Mouse (Mus musculus) testis, adult 2 months (tissue): ENCODE data around the gene Ap3m1. TPM values are rescaled to one million over a fixed set of nuclear protein-coding genes. Genes with fewer than 3 reads are reported as not detected.

Source experiments
- H3K27ac ChIP-seq: fragments of 200-500 bp; 2 replicates; pipeline ENCODE4 v1.5.1; 2012; ENCODE audit warnings: low read depth, low read length; ENCODE audit not compliant: control insufficient read depth, insufficient read depth
- H3K27me3 ChIP-seq: fragments of 200-500 bp; 2 replicates; pipeline ENCODE4 v1.6.1; 2012; ENCODE audit warnings: mild to moderate bottlenecking, low read length, moderate library complexity; ENCODE audit not compliant: control insufficient read depth, insufficient read depth
- H3K36me3 ChIP-seq: fragments of 200-500 bp; 2 replicates; pipeline ENCODE4 v1.6.1; 2012; ENCODE audit warnings: mild to moderate bottlenecking, low read length; ENCODE audit not compliant: control insufficient read depth, insufficient read depth
- H3K4me1 ChIP-seq: fragments of 200-500 bp; 2 replicates; pipeline ENCODE4 v1.6.1; 2012; ENCODE audit warnings: low read length; ENCODE audit not compliant: control insufficient read depth, insufficient read depth
- H3K4me3 ChIP-seq: fragments of 200-500 bp; 2 replicates; pipeline ENCODE4 v1.5.1; 2012; ENCODE audit warnings: low read depth, mild to moderate bottlenecking, low read length, moderate library complexity, mixed read lengths; ENCODE audit not compliant: control insufficient read depth
- CTCF ChIP-seq: fragments of 200-500 bp; IDR thresholded peaks from 2 replicates; pipeline ENCODE4 v1.5.1; 2012; ENCODE audit warnings: low read depth, mild to moderate bottlenecking, inconsistent platforms, low read length, moderate library complexity; ENCODE audit not compliant: control insufficient read depth, insufficient read depth, insufficient replicate concordance
- POLR2A ChIP-seq: fragments of 200-500 bp; IDR thresholded peaks from 2 replicates; pipeline ENCODE4 v1.6.1; 2012; ENCODE audit warnings: low read depth, mild to moderate bottlenecking, inconsistent platforms, low read length, moderate library complexity; ENCODE audit not compliant: control insufficient read depth
- polyA plus RNA-seq: library from polyadenylated mRNA; depleted of rRNA; stranded (reverse); fragments of >200 nt; gene quantifications from 2 replicates; pipeline ENCODE4 v1.2.3, GENCODE M21; 2012; rRNA removed

The Ap3m1 gene
- polyA plus RNA-seq, 1 experiment, result 31.6 TPM

- TF ChIP-seq POLR2A (no peak), CTCF (no peak)
- Histone ChIP-seq H3K4me1 (no peaks in the 10 kb centered on the region), H3K4me3 (no peak overlapping the region), H3K27ac (no peak overlapping the region), H3K36me3 (no peaks in the 10 kb centered on the region), H3K27me3 (no peaks in the 10 kb centered on the region)
These were observed 60.8 kb downstream of the Ap3m1 start for GRCm38 (mm10) chr14:20991492-20991891.

DNA sequence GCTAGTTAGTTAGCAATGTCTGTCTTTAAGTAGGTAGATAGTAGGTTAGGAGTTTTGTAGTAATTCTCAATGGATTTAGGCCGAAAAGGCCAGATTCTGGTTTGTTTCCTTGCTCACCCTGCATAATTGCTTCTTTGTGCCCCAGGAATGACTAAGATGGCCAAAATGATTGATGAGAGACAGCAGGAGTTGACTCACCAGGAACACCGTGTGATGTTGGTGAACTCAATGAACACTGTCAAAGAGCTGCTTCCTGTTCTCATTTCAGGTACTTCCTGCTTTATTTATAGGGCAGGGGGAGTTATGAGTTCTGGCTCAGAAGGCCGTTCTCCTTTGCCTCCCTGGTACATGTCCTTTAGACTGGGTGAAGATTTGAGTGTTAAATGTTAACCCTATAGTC lies 66.8 kb downstream of the Ap3m1 start:
- H3K27me3 ChIP-seq, result no peaks in the 10 kb centered on the region
- H3K4me1 ChIP-seq, result no peaks in the 10 kb centered on the region
- no peaks in the 10 kb centered on the region for H3K36me3 ChIP-seq
- no peak overlapping the region for H3K27ac ChIP-seq
- no peak for TF ChIP-seq POLR2A
- no peak for TF ChIP-seq CTCF
- no peak overlapping the region for H3K4me3 ChIP-seq

- Histone ChIP-seq H3K4me1 (no peaks in the 10 kb centered on the region), H3K27ac (no peak overlapping the region), H3K36me3 (no peaks in the 10 kb centered on the region), H3K4me3 (no peak overlapping the region), H3K27me3 (no peaks in the 10 kb centered on the region)
- TF ChIP-seq CTCF, result no peak
- no peak for TF ChIP-seq POLR2A
These were observed 68.5 kb downstream of the Ap3m1 start for GRCm38 (mm10) chr14:20983832-20984231.

Other genes with a start within 250 kb of the Ap3m1 start
- 0.73 and 1.2 TPM in 2 replicates for gene Plau, start 215.8 kb downstream of the Ap3m1 start, polyA plus RNA-seq
- gene Vcl, start 123.1 kb downstream of the Ap3m1 start, polyA plus RNA-seq, result 21.8 and 22.9 TPM in 2 replicates
- 22.4 and 23.4 TPM in 2 replicates for gene Adk, start 66 bp upstream of the Ap3m1 start, polyA plus RNA-seq